ENCODE assay signal across 9 mouse cellular contexts in the genomic region with DNA sequence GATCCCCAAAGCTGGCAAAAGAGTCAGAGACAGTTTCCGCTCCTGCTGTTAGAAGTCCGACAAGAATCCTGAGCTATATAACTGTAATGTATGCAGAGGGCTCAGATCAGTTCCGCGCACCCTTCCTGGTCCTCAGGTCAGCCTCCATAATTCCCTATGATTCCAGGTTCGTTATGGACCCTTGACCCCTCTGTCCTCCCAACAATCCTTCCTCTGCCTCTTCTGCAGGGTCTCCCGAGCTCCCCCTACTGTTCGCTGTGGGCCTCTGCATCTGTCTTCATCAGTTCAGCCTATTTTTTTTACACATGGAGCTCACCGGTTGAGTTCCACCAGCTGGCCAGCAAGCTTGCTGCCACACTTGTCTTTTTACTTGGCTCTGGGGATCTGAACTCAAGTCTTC.
A peak's percentile ranks its signal among the peaks of the same experiment; 100 is the strongest.
DNase-seq lines count a peak whose midpoint lies in the region; ATAC-seq and TF ChIP-seq lines count a peak whose summit lies in the region.
"Had no signal": no experiment of that assay in that cellular context is flagged by ENCODE, and none has a peak within 500 bp of the region (broad histone marks: within the 10 kb centered on the region; RNA-seq: fewer than 3 reads in every experiment).

No protein-coding gene starts in this region.

- no peak overlapping the region for H3K27ac ChIP-seq in layer of hippocampus, adult 2 months
- H3K27ac ChIP-seq: hindbrain, embryonic 14.5 days had no signal

- peak; percentile 6 for DNase-seq in CD4-positive, CD25-positive, alpha-beta regulatory T cell, adult 2 months (ENCODE audit: low read depth, low spot score)
- peak in 1 of 2 experiments; percentile 10 for DNase-seq in layer of hippocampus, adult 2 months (ENCODE audit: low spot score in 2 of 2)
- no peak for DNase-seq in layer of hippocampus, postnatal 10 days (ENCODE audit: low spot score in 2 of 2)
- DNase-seq in embryo, embryonic 10 days (ENCODE audit: low spot score) = peak; percentile 51
- DNase-seq in layer of hippocampus, adult 9-11 months = no peak

- peak; percentile 69 for TF ChIP-seq CTCF in layer of hippocampus, adult 2 months (conservative IDR thresholded peaks at IDR 0.05)

- no peak for ATAC-seq in CD4-positive, CD25-positive, alpha-beta regulatory T cell, adult 4 months
- peak; percentile 88 for ATAC-seq in megakaryocyte-erythroid progenitor cell, adult 5-6 weeks (replicated peaks; ENCODE audit: low FRiP score, low TSS enrichment, poor library complexity, severe bottlenecking)
- no peak for ATAC-seq in monocyte, adult 5-6 weeks (replicated peaks; ENCODE audit: insufficient number of reproducible peaks, low FRiP score, low TSS enrichment, poor library complexity, severe bottlenecking)

- H3K4me3 ChIP-seq in layer of hippocampus, adult 2 months = no peak overlapping the region

Comparison
In these comparisons a context has a peak if more than half of its experiments do, and no peak if none do; other contexts are left out.
1. DNase-seq: peak in CD4-positive, CD25-positive, alpha-beta regulatory T cell, adult 2 months (single experiment) and embryo, embryonic 10 days (single experiment); none in layer of hippocampus, postnatal 10 days (0 of 2) and layer of hippocampus, adult 9-11 months (single experiment).